Mouse (Mus musculus) forebrain, embryonic 10.5 days (tissue): ENCODE results near the gene Olfr603. TPM values are rescaled to one million over a fixed set of nuclear protein-coding genes. Genes with fewer than 3 reads are reported as not detected.
"Not testable (repeated sequence)": the region's sequence is repeated elsewhere in the genome, so short reads cannot be mapped to it uniquely, and the experiment has no call there.

Experiments
- DNase-seq: peaks from one replicate; pipeline ENCODE4 v3.0.0-alpha.2; 2017; ENCODE audit warnings: low spot score; ENCODE audit errors: extremely low spot score
- H3K27ac ChIP-seq: fragments of 300-500 bp; sonication (generic); 2 replicates; pipeline ENCODE4 v1.5.1; 2016; ENCODE audit warnings: mild to moderate bottlenecking
- H3K27me3 ChIP-seq: fragments of 300-500 bp; sonication (generic); 2 replicates; pipeline ENCODE4 v1.6.1; 2016; ENCODE audit warnings: mild to moderate bottlenecking; ENCODE audit not compliant: poor library complexity, severe bottlenecking
- H3K36me3 ChIP-seq: fragments of 300-500 bp; sonication (generic); replicated peaks from 2 replicates; pipeline ENCODE4 v1.6.1; 2016; ENCODE audit warnings: mild to moderate bottlenecking, moderate library complexity
- H3K4me1 ChIP-seq: fragments of 300-500 bp; sonication (generic); 2 replicates; pipeline ENCODE4 v1.6.1; 2016
- H3K4me3 ChIP-seq: fragments of 300-500 bp; sonication (generic); 2 replicates; pipeline ENCODE4 v1.5.1; 2016; ENCODE audit warnings: mild to moderate bottlenecking, moderate library complexity
- H3K9me3 ChIP-seq: fragments of 300-500 bp; sonication (generic); 2 replicates; pipeline ENCODE4 v1.6.1; 2016; ENCODE audit warnings: mild to moderate bottlenecking, moderate library complexity
- WGBS: fragments of 180-500 bp; shearing (Covaris S2); methylation state at CpG from one replicate; pipeline ENCODE4 v1.1.7; 2016; 5-methylcytosine and 5-hydroxymethylcytosine counted together
- microRNA-seq: library from miRNA; unstranded; fragments of <30 nt; microRNA quantifications from one replicate; pipeline ENCODE4, GENCODE M21; 2017
- polyA plus RNA-seq: library from polyadenylated mRNA; unstranded; fragments of >200 nt; fragmentation: Nextera tagmentation; extraction: Ambion mirVana; gene quantifications from 2 replicates; pipeline ENCODE4 v1.2.1, GENCODE M21; 2016

The Olfr603 gene
- polyA plus RNA-seq, result not detected in 2 replicates

- Histone ChIP-seq H3K27ac (no peak within 1 kb of the TSS), H3K9me3 (no peaks in the 10 kb centered on the region), H3K36me3 (no peaks in the 10 kb centered on the region), H3K4me3 (no peak within 1 kb of the TSS), H3K4me1 (no peaks in the 10 kb centered on the region), H3K27me3 (no peaks in the 10 kb centered on the region)
- DNase-seq, result no peak
Measured at GRCm38 (mm10) chr7:103386077-103386476, at the start of gene Olfr603. Gene Olfr603, minus strand, starts transcription at chr7:103386177.

- 50% methylated on average over 1 of the region's 1 CpGs for WGBS
- not testable (repeated sequence) for DNase-seq, H3K27me3 ChIP-seq
Measured at GRCm38 (mm10) chr7:103414772-103415171, 28.8 kb upstream of the Olfr603 start, which contains the start of gene Usp17lc. Gene Usp17lc, plus strand, starts transcription at chr7:103415072.

GRCm38 (mm10) chr7:103406521-103407055, 20.6 kb upstream of the Olfr603 start:
- not testable (repeated sequence) for H3K27ac ChIP-seq, H3K4me1 ChIP-seq, H3K27me3 ChIP-seq, H3K36me3 ChIP-seq, H3K9me3 ChIP-seq, H3K4me3 ChIP-seq, DNase-seq
- 83% methylated on average over 3 of the region's 3 CpGs for WGBS

More at GRCm38 (mm10) chr7:103414772-103415171, 28.8 kb upstream of the Olfr603 start, which contains the start of gene Usp17lc:
- H3K36me3 ChIP-seq, H3K9me3 ChIP-seq, H3K4me1 ChIP-seq, H3K4me3 ChIP-seq, H3K27ac ChIP-seq: not testable (repeated sequence)

GRCm38 (mm10) chr7:103398981-103399380, 13.0 kb upstream of the Olfr603 start:
- no peak overlapping the region for H3K27ac ChIP-seq
- no peak overlapping the region for H3K4me3 ChIP-seq
- no peaks in the 10 kb centered on the region for H3K9me3 ChIP-seq
- H3K4me1 ChIP-seq, result no peaks in the 10 kb centered on the region
- H3K36me3 ChIP-seq, result no peaks in the 10 kb centered on the region
- no peak for DNase-seq
- no peaks in the 10 kb centered on the region for H3K27me3 ChIP-seq
- WGBS, result 13% methylated on average over 1 of the region's 1 CpGs

- no peaks in the 10 kb centered on the region for H3K4me1 ChIP-seq
- no peaks in the 10 kb centered on the region for H3K9me3 ChIP-seq
- H3K27ac ChIP-seq, result no peak overlapping the region
- no peaks in the 10 kb centered on the region for H3K36me3 ChIP-seq
- H3K4me3 ChIP-seq, result no peak overlapping the region
- DNase-seq, result no peak
- no peaks in the 10 kb centered on the region for H3K27me3 ChIP-seq
Measured at GRCm38 (mm10) chr7:103397758-103398157, 11.8 kb upstream of the Olfr603 start.

GRCm38 (mm10) chr7:103362555-103362954, 23.4 kb downstream of the Olfr603 start, which contains the start of gene Olfr601:
Gene Olfr601, minus strand, starts transcription at chr7:103362655.
- H3K4me3 ChIP-seq, result no peak within 1 kb of the TSS
- H3K4me1 ChIP-seq, result no peaks in the 10 kb centered on the region
- no peak within 1 kb of the TSS for H3K27ac ChIP-seq
- 100% methylated on average over 1 of the region's 1 CpGs for WGBS
- no peak for DNase-seq
- no peaks in the 10 kb centered on the region for H3K36me3 ChIP-seq
- no peaks in the 10 kb centered on the region for H3K9me3 ChIP-seq
- no peaks in the 10 kb centered on the region for H3K27me3 ChIP-seq

GRCm38 (mm10) chr7:103349569-103349968, 36.4 kb downstream of the Olfr603 start, which contains the start of gene Olfr600:
Gene Olfr600, minus strand, starts transcription at chr7:103349669.
- no peaks in the 10 kb centered on the region for H3K9me3 ChIP-seq
- no peaks in the 10 kb centered on the region for H3K27me3 ChIP-seq
- no peaks in the 10 kb centered on the region for H3K36me3 ChIP-seq

GRCm38 (mm10) chr7:103335617-103336016, 50.4 kb downstream of the Olfr603 start, which contains the start of gene Olfr599:
Gene Olfr599, plus strand, starts transcription at chr7:103335917.
- no peaks in the 10 kb centered on the region for H3K9me3 ChIP-seq
- H3K4me3 ChIP-seq, result no peak within 1 kb of the TSS
- no peaks in the 10 kb centered on the region for H3K36me3 ChIP-seq
- no peak for DNase-seq
- H3K27ac ChIP-seq, result no peak within 1 kb of the TSS
- no peaks in the 10 kb centered on the region for H3K4me1 ChIP-seq
- no peaks in the 10 kb centered on the region for H3K27me3 ChIP-seq
- 86% methylated on average over 1 of the region's 1 CpGs for WGBS

More at GRCm38 (mm10) chr7:103349569-103349968, 36.4 kb downstream of the Olfr603 start, which contains the start of gene Olfr600:
- no peak for DNase-seq
- Histone ChIP-seq H3K4me3 (no peak within 1 kb of the TSS), H3K27ac (no peak within 1 kb of the TSS), H3K4me1 (no peaks in the 10 kb centered on the region)

Small RNA genes within 50 kb of the gene (microRNA-seq; reads per million reads assigned to microRNA genes)
- gene Gm25774, result not detected

Other genes with a start within 250 kb of the Olfr603 start
- gene Olfr588-ps1, start 245.3 kb downstream of the Olfr603 start, polyA plus RNA-seq, result not detected in 2 replicates
- not detected in 2 replicates for gene Olfr589, start 229.8 kb downstream of the Olfr603 start, polyA plus RNA-seq
- gene Olfr591, start 207.8 kb downstream of the Olfr603 start, polyA plus RNA-seq, result not detected in 2 replicates
- gene Olfr592, start 201.4 kb downstream of the Olfr603 start, polyA plus RNA-seq, result not detected in 2 replicates
- gene Olfr593, start 174.3 kb downstream of the Olfr603 start, polyA plus RNA-seq, result not detected in 2 replicates
- not detected in 2 replicates for gene Olfr594, start 169.2 kb downstream of the Olfr603 start, polyA plus RNA-seq
- not detected in 2 replicates for gene Usp17ld, start 133.7 kb downstream of the Olfr603 start, polyA plus RNA-seq
- gene Olfr596, start 80.5 kb downstream of the Olfr603 start, polyA plus RNA-seq, result not detected in 2 replicates
- not detected in 2 replicates for gene Olfr597, start 69.9 kb downstream of the Olfr603 start, polyA plus RNA-seq
- gene Olfr598, start 62.6 kb downstream of the Olfr603 start, polyA plus RNA-seq, result not detected in 2 replicates
- gene Olfr599, start 50.3 kb downstream of the Olfr603 start, polyA plus RNA-seq, result not detected in 2 replicates
- not detected in 2 replicates for gene Olfr600, start 36.5 kb downstream of the Olfr603 start, polyA plus RNA-seq
- gene Olfr601, start 23.5 kb downstream of the Olfr603 start, polyA plus RNA-seq, result not detected in 2 replicates
- not detected in 2 replicates for gene Usp17lc, start 28.9 kb upstream of the Olfr603 start, polyA plus RNA-seq
- not detected in 2 replicates for gene Olfr605, start 59.3 kb upstream of the Olfr603 start, polyA plus RNA-seq
- gene Olfr606, start 62.9 kb upstream of the Olfr603 start, polyA plus RNA-seq, result not detected in 2 replicates
- not detected in 2 replicates for gene Olfr607, start 78.0 kb upstream of the Olfr603 start, polyA plus RNA-seq
- gene Olfr608, start 83.7 kb upstream of the Olfr603 start, polyA plus RNA-seq, result not detected in 2 replicates
- not detected in 2 replicates for gene Olfr609, start 111.9 kb upstream of the Olfr603 start, polyA plus RNA-seq
- not detected in 2 replicates for gene Olfr610, start 125.9 kb upstream of the Olfr603 start, polyA plus RNA-seq
- not detected in 2 replicates for gene Olfr611, start 134.7 kb upstream of the Olfr603 start, polyA plus RNA-seq
- gene Olfr612, start 156.5 kb upstream of the Olfr603 start, polyA plus RNA-seq, result not detected in 2 replicates
- gene Olfr613, start 161.9 kb upstream of the Olfr603 start, polyA plus RNA-seq, result not detected in 2 replicates
- gene Olfr615, start 169.9 kb upstream of the Olfr603 start, polyA plus RNA-seq, result not detected in 2 replicates
- not detected in 2 replicates for gene Olfr616, start 183.0 kb upstream of the Olfr603 start, polyA plus RNA-seq
- gene Olfr617, start 186.9 kb upstream of the Olfr603 start, polyA plus RNA-seq, result not detected in 2 replicates
- not detected in 2 replicates for gene Olfr618, start 203.9 kb upstream of the Olfr603 start, polyA plus RNA-seq
- gene Olfr619, start 214.4 kb upstream of the Olfr603 start, polyA plus RNA-seq, result not detected in 2 replicates
- gene Olfr620, start 226.4 kb upstream of the Olfr603 start, polyA plus RNA-seq, result not detected in 2 replicates